Mouse (Mus musculus) neural tube, embryonic 12.5 days (tissue): ENCODE measurements around the gene Mag. TPM values are rescaled to one million over a fixed set of nuclear protein-coding genes. Genes with fewer than 3 reads are reported as not detected.
"Not testable (repeated sequence)": the region's sequence is repeated elsewhere in the genome, so short reads cannot be mapped to it uniquely, and the experiment has no call there.

ENCODE experiments used
- ATAC-seq: fragments of 200-750 bp; cut with Nextera tagmentation; 2 replicates; pipeline ENCODE4 v1.8.0; 2017; ENCODE audit warnings: low read depth, mild to moderate bottlenecking, moderate TSS enrichment, moderate library complexity; ENCODE audit not compliant: low FRiP score
- H3K27ac ChIP-seq: fragments of 300-500 bp; sonication (generic); 2 replicates; pipeline ENCODE4 v1.5.1; 2016
- H3K27me3 ChIP-seq: fragments of 300-500 bp; sonication (generic); replicated peaks from 2 replicates; pipeline ENCODE4 v1.6.1; 2016; ENCODE audit warnings: mild to moderate bottlenecking
- H3K36me3 ChIP-seq: fragments of 300-500 bp; sonication (generic); 2 replicates; pipeline ENCODE4 v1.6.1; 2016; ENCODE audit warnings: mild to moderate bottlenecking
- H3K4me1 ChIP-seq: fragments of 300-500 bp; sonication (generic); 2 replicates; pipeline ENCODE4 v1.6.1; 2016
- H3K4me2 ChIP-seq: fragments of 300-500 bp; sonication (generic); replicated peaks from 2 replicates; pipeline ENCODE4 v1.6.1; 2016; ENCODE audit warnings: mild to moderate bottlenecking
- H3K4me3 ChIP-seq: fragments of 300-500 bp; sonication (generic); 2 replicates; pipeline ENCODE4 v1.5.1; 2016
- H3K9ac ChIP-seq: fragments of 300-500 bp; sonication (generic); 2 replicates; pipeline ENCODE4 v1.6.1; 2016; ENCODE audit warnings: mild to moderate bottlenecking
- H3K9me3 ChIP-seq: fragments of 300-500 bp; sonication (generic); 2 replicates; pipeline ENCODE4 v1.6.1; 2016; ENCODE audit warnings: mild to moderate bottlenecking
- WGBS: fragments of 180-500 bp; shearing (Covaris S2); methylation state at CpG from one replicate; pipeline ENCODE4 v1.1.7; 2016; 5-methylcytosine and 5-hydroxymethylcytosine counted together
- polyA plus RNA-seq: library from polyadenylated mRNA; unstranded; fragments of >200 nt; fragmentation: Nextera tagmentation; extraction: Ambion mirVana; gene quantifications from 2 replicates; pipeline ENCODE4 v1.2.1, GENCODE M21; 2016

Mag gene
- polyA plus RNA-seq, 1 experiment from 2014 or later = 1.2 TPM

- ATAC-seq = no peak
- 90% methylated on average over 3 of the region's 3 CpGs for WGBS
Observed at GRCm38 (mm10) chr7:30954036-30954435, 39.4 kb upstream of the Mag start.

GRCm38 (mm10) chr7:30953459-30953858, 38.8 kb upstream of the Mag start:
- Histone ChIP-seq H3K9ac (no peak overlapping the region), H3K4me2 (no peak overlapping the region), H3K4me3 (no peak overlapping the region), H3K27ac (no peak overlapping the region), H3K27me3 (no peaks in the 10 kb centered on the region), H3K9me3 (no peaks in the 10 kb centered on the region), H3K4me1 (peaks cover 20% of the 10 kb centered on the region), H3K36me3 (peaks cover 64% of the 10 kb centered on the region)
- WGBS = 91% methylated on average over 6 of the region's 6 CpGs
- no peak for ATAC-seq

More at GRCm38 (mm10) chr7:30954036-30954435, 39.4 kb upstream of the Mag start:
- no peaks in the 10 kb centered on the region for H3K9me3 ChIP-seq
- H3K4me3 ChIP-seq = no peak overlapping the region
- no peaks in the 10 kb centered on the region for H3K27me3 ChIP-seq
- no peak overlapping the region for H3K4me2 ChIP-seq
- H3K27ac ChIP-seq = no peak overlapping the region
- peaks cover 22% of the 10 kb centered on the region for H3K4me1 ChIP-seq
- H3K9ac ChIP-seq = no peak overlapping the region
- H3K36me3 ChIP-seq = peaks cover 65% of the 10 kb centered on the region

- H3K4me1 ChIP-seq = peaks cover 12% of the 10 kb centered on the region
- H3K4me3 ChIP-seq = no peak overlapping the region
- H3K9ac ChIP-seq = no peak overlapping the region
- no peak overlapping the region for H3K4me2 ChIP-seq
- H3K27ac ChIP-seq = no peak overlapping the region
- H3K9me3 ChIP-seq = no peaks in the 10 kb centered on the region
- 94% methylated on average over 16 of the region's 16 CpGs for WGBS
- peaks cover 64% of the 10 kb centered on the region for H3K36me3 ChIP-seq
- ATAC-seq = no peak
- no peaks in the 10 kb centered on the region for H3K27me3 ChIP-seq
Observed at GRCm38 (mm10) chr7:30952441-30953265, 38.0 kb upstream of the Mag start.

GRCm38 (mm10) chr7:30949902-30950301, 35.2 kb upstream of the Mag start:
- not testable (repeated sequence) for H3K4me1 ChIP-seq, H3K27ac ChIP-seq, H3K9me3 ChIP-seq, H3K4me3 ChIP-seq, ATAC-seq, H3K9ac ChIP-seq, H3K4me2 ChIP-seq, H3K27me3 ChIP-seq
- 94% methylated on average over 3 of the region's 3 CpGs for WGBS
- peaks cover 75% of the 10 kb centered on the region for H3K36me3 ChIP-seq

GRCm38 (mm10) chr7:30945876-30946275, 31.2 kb upstream of the Mag start:
- peaks cover 37% of the 10 kb centered on the region for H3K36me3 ChIP-seq
- 97% methylated on average over 7 of the region's 7 CpGs for WGBS
- no peak overlapping the region for H3K4me3 ChIP-seq
- H3K4me1 ChIP-seq = no peaks in the 10 kb centered on the region
- ATAC-seq = no peak
- H3K27ac ChIP-seq = no peak overlapping the region
- no peak overlapping the region for H3K9ac ChIP-seq
- no peaks in the 10 kb centered on the region for H3K9me3 ChIP-seq
- no peaks in the 10 kb centered on the region for H3K27me3 ChIP-seq
- no peak overlapping the region for H3K4me2 ChIP-seq

GRCm38 (mm10) chr7:30945466-30945865, 30.8 kb upstream of the Mag start:
- not testable (repeated sequence) for H3K4me3 ChIP-seq, H3K9ac ChIP-seq, ATAC-seq, H3K9me3 ChIP-seq, H3K27me3 ChIP-seq, H3K4me2 ChIP-seq, H3K27ac ChIP-seq, H3K4me1 ChIP-seq
- 93% methylated on average over 7 of the region's 7 CpGs for WGBS
- H3K36me3 ChIP-seq = peaks cover 33% of the 10 kb centered on the region

- peaks cover 26% of the 10 kb centered on the region for H3K36me3 ChIP-seq
- H3K9me3 ChIP-seq, H3K4me2 ChIP-seq, H3K9ac ChIP-seq, H3K4me3 ChIP-seq, H3K27me3 ChIP-seq, ATAC-seq, H3K4me1 ChIP-seq, H3K27ac ChIP-seq: not testable (repeated sequence)
- 76% methylated on average over 2 of the region's 2 CpGs for WGBS
Observed at GRCm38 (mm10) chr7:30944706-30945105, 30.0 kb upstream of the Mag start.

GRCm38 (mm10) chr7:30943909-30944635, 29.4 kb upstream of the Mag start, which contains the start of gene Hamp:
Gene Hamp, minus strand, starts transcription at chr7:30944032.
- H3K27me3 ChIP-seq = no peaks in the 10 kb centered on the region
- WGBS = 75% methylated on average over 9 of the region's 9 CpGs
- no peak within 1 kb of the TSS for H3K9ac ChIP-seq
- H3K27ac ChIP-seq = no peak within 1 kb of the TSS
- H3K9me3 ChIP-seq = no peaks in the 10 kb centered on the region
- H3K4me3 ChIP-seq = no peak within 1 kb of the TSS
- H3K36me3 ChIP-seq = peaks cover 19% of the 10 kb centered on the region
- no peak within 1 kb of the TSS for H3K4me2 ChIP-seq
- ATAC-seq = no peak
- H3K4me1 ChIP-seq = no peaks in the 10 kb centered on the region

- H3K4me3 ChIP-seq, H3K9me3 ChIP-seq, H3K27me3 ChIP-seq, H3K27ac ChIP-seq, ATAC-seq, H3K4me2 ChIP-seq, H3K4me1 ChIP-seq, H3K9ac ChIP-seq: not testable (repeated sequence)
- 64% methylated on average over 3 of the region's 3 CpGs for WGBS
- H3K36me3 ChIP-seq = peaks cover 14% of the 10 kb centered on the region
Observed at GRCm38 (mm10) chr7:30942365-30942764, 27.7 kb upstream of the Mag start.

- not testable (repeated sequence) for H3K36me3 ChIP-seq, H3K4me2 ChIP-seq, H3K27ac ChIP-seq, H3K4me3 ChIP-seq, ATAC-seq, H3K9ac ChIP-seq, H3K4me1 ChIP-seq, H3K9me3 ChIP-seq, H3K27me3 ChIP-seq
- 85% methylated on average over 1 of the region's 1 CpGs for WGBS
Observed at GRCm38 (mm10) chr7:30940070-30940469, 25.4 kb upstream of the Mag start.

GRCm38 (mm10) chr7:30935422-30936099, 20.9 kb upstream of the Mag start:
- not testable (repeated sequence) for H3K27ac ChIP-seq, H3K4me1 ChIP-seq, H3K27me3 ChIP-seq, H3K4me2 ChIP-seq, H3K4me3 ChIP-seq, ATAC-seq, H3K9ac ChIP-seq, H3K36me3 ChIP-seq, H3K9me3 ChIP-seq
- 82% methylated on average over 6 of the region's 6 CpGs for WGBS

- H3K27ac ChIP-seq, ATAC-seq, H3K4me3 ChIP-seq, H3K4me2 ChIP-seq, H3K27me3 ChIP-seq, H3K9me3 ChIP-seq, H3K9ac ChIP-seq, H3K36me3 ChIP-seq, H3K4me1 ChIP-seq: not testable (repeated sequence)
- 67% methylated on average over 2 of the region's 2 CpGs for WGBS
Observed at GRCm38 (mm10) chr7:30924581-30924980, 9.9 kb upstream of the Mag start, which contains the start of gene Hamp2. Gene Hamp2, minus strand, starts transcription at chr7:30924681.
